Mouse (Mus musculus): ENCODE data around the gene Zbtb41.
"Not testable (repeated sequence)": the region's sequence is repeated elsewhere in the genome, so short reads cannot be mapped to it uniquely, and the experiment has no call there.

Gene Zbtb41

DNA sequence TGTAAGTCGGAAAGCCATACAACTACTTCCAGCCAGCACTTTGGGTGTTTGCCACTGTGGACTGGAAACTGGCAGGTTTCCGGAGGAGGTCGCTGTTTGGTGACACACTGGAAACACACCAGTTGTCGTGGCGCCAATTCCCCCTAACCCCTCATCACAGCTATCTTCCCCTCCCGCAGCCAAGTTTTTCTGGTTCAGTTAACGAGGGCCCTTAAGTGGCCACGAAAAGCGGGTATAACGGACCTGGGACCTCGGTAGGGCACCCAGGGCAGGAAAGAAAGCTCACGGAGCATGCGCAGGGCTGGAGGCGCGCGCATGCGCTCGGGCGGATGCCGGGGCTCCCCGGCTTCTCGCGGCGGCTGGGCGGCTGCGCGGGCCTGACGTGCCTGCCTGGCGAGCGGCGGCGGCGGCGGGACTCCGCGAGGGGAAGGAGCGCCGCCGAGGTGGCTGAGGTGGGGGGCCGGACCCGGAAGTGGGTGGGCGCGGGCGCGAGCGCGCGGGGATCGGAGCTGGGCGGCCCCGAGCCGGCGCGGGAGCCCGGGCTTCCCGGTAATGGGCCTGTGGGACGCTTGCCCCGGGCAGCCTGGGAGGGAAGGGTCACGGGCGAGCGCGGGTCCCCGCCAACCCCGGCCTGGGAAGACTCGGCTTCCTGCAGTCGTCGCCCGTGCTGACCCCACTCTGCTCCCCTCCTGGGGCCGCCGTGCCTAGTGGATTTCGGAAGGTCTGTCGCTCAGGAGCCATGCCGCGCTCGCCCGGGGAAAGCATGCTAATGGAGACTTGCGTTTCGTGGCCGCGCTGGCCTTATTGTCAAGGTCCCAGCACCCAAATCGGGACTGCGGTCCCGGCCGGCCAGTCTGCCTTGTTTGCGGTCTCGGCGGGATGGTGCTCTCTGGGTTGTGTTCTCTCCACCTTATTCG is at the start of gene Zbtb41:
Gene Zbtb41, plus strand, starts transcription at position 414 of the 917 bp plus-strand sequence.
- DNase-seq (ENCODE audit: low spot score in 2 of 2): peak; percentile 91 to 94

DNA sequence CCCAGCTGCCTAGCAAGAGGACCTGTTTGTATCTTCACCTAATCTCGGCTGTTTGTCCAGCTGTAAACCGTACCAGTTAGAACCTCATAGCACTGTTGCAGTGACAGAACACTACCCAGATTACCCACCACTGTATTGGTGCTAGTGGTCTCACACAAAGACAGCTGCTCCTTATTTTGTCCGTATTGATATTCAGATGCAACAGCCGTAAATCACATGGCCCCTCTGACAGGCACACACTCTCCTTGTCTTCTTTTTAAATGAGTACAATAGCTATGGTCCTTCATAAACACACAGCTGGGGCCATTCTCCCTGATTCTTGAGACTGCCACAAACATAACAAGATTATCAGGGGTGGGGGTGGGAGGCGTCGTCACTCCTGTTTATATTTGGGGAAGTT is 46.2 kb upstream of the Zbtb41 start:
- DNase-seq (ENCODE audit: low spot score in 2 of 2): no peak

DNA sequence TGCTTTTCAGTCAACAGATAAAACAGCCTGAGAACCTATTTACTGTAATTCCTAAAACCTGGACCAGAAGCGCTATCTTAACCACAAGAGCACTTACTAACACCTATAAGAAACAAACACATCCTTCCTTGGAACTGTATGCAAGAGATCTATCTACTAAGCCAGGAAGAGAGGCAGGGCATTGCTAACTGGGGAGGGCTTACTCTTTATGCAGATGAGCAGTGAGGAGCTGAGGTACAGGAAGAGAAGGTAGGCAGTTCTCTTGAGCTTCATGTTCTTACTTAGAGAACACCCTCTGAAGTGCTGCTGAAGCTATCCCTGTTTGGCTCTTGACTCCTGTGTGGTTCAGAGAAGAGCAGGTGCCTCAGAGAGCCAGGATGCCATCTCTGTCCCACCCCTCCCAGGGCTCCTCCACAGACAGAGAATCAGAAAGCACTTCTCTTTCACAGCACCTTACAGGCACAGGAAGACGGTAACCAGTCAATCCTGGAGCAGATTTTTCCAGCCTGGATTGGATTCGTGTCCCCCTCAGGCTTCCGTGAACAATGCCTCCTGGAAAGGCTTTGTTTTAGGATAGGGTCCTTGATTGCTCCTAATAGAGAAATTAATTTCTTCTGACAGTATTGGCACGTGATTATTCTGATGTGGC is 45.3 kb upstream of the Zbtb41 start, which contains the start of gene Crb1:
Gene Crb1, minus strand, starts transcription at position 463 of the 649 bp plus-strand sequence.
- no peak for DNase-seq (ENCODE audit: low spot score in 2 of 2)

DNA sequence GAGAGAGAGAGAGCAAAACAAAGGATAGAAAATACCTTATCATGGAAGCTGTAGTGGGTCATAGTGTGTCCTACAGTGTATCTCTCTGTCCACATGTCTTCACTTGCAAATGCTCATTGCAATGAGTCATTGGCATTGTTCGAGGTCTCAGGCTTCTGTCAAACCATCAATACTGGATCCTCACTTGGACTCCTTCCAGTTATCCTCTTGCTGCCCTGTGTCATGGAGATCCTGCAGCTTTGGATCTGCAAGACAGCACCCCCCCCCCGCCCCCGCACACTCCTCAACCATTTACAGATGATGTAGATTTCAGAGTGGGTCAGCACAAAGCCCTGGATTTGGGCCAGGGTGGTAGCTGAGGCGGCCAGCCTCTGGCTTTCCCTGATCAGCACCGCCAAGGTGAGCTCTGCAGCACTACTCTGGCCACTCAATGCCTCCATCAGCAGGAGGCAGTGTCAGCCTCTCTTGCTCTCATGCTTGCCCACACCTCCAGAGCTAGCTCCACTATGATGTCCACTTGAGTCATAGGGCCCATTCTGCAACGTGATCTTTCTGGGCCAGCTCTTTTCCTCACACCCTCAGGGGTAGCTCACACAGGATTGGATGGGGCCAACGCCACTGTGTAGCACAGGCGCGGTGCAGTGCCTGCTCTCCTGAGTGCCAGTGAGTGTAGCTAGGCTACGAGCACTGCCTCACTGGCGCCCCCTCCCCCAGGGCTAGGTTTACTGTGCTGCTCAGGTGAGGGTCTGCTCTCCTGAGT is 43.0 kb upstream of the Zbtb41 start:
- DNase-seq (ENCODE audit: low spot score in 2 of 2): no peak

DNA sequence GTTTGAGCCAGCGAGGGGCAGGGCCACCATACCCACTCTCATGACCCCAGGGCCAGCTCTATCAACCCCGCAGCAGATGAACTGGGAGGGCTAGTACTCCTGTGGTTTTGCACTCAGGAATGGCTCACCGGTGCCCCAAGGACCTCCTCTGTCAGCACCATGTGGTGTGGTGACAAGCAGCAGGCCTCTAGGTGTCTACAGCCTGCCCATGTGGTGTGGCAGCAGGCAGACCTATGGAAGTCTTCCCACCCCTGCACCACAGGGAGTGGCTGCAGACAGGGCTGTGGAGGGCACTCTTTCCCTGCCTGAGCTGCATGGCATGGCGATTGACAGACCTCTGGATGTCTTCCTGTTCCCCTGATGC is 42.5 kb upstream of the Zbtb41 start:
- no peak for DNase-seq (ENCODE audit: low spot score in 2 of 2)

DNA sequence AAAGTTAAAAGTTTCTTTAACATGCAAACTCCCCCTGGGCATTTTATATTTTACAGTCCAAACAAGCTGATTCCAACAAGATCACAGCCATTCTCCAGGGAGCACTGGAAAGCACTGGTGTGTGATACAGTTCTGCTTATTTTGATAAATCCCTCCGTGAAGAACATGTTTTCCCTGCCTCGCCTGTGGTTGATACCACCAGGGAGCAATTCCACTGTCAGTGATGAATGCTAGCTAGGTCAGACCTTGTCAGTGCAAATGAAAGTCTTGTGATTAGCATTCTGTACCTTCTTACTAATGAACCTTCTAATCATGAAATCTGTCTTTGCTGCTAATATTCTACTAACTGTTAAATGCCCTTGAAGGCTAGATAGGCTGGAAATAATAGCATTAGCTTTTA is 30.3 kb upstream of the Zbtb41 start:
- no peak for DNase-seq (ENCODE audit: low spot score in 2 of 2)

DNA sequence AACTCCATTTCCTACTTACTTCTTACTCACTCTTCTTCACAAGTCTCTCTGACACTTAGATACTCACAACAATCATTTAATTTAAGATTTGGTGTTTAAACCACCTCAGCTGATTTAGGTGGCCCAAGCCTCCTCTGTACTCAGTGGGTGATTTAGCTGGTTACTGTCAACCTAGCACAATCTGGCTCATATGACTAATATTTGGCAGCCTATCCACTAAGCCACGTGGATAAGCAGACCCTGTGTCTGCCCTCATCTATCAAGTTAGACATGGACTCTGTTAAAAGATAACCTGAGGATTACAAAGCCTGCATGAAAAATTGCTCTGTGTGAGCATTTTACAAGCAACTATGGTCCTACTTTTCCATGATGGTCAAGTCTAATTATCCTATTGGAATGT is 25.5 kb upstream of the Zbtb41 start:
- DNase-seq (ENCODE audit: low spot score in 2 of 2): no peak

DNA sequence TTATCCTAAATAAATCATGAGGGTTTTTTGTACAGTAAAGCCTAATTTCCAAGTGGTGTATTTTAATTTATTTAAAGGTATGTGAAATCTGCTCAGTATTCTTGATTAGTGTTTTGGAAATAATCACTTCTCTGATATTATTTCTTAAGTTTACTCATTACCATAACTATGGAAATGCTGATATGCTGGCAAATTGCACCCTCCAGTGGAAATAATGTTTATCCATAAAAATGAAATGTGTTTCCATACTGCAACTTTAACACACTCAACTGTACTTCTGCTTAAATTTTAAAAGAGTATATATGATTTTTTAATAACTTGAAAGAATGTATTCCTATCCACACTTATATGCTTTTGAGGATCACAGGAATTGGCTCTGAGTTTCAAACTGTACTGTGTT is 16.3 kb upstream of the Zbtb41 start:
- DNase-seq (ENCODE audit: low spot score in 2 of 2): no peak

DNA sequence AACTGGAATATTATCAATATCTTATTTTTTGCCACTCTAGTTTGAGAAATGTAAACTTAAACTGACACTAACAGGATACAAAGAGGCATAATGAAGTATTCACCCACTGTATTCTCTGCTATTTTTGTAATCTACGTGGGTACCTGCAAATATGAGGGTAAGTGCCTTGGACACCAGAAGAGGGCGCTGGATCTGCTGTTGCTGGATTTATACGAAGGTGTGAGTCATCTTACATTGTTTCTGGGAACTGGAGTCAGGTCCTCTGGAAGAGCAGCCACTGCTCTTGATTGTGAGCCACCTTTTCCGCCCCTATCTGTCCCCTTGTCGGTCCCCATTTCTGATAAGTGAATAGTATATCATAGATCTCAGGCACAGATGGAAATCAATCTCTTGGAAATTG is 14.4 kb upstream of the Zbtb41 start:
- DNase-seq (ENCODE audit: low spot score in 2 of 2): no peak

DNA sequence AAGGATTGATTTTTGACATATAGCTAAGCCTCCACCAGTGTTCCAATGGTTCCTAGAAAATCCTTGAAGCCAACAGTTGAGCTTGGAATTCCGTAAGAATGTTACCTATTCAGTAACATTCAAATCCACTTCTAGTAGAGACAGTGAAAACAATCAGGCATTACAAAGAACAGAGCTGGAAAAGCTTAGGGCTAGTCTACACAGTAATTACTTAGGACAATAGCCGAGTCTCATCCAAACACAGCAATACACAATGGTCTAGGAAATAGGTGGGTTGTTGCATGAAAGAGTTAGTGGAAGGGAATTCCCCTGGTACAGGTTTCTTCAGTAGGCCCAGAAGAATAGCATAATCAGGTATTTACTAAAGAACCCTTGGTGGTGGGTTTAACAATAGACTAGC is 9.7 kb upstream of the Zbtb41 start:
- DNase-seq (ENCODE audit: low spot score in 2 of 2): not testable (repeated sequence)

DNA sequence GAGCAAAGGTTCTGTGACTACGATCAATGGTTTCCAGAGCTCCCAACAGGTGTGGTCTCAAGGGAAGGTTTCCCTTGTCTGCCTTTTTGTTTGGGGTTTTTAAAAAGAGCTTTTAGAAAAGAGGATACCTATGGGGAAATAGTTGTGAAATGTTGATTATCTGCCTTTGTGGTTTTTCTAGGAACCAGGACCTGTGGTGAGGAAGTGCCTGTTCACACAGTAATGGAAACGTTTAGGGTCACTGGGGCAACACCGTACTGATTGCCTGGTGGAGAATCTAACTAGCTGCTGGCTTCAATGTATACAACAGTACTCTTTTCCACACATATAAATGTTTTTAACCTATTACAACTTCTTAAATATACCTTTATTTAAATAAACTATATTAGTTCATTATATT is 8.6 kb upstream of the Zbtb41 start:
- no peak for DNase-seq (ENCODE audit: low spot score in 2 of 2)

DNA sequence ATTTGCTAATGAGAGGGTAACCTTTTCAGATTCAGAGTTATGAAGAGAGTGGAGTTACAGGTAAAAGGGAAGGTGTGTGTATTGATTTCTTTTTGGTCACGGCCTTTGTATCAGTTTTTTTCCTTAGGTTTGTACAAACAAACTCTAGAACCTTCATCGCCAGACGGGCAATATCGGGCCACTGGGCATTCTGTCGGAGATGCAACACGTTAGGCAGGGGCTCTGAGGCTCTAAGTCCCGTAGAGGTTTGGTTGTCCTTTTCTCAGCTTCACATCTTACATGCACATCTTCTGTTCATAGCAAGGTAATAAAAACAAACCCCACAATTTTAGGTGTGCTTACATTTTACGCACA is 590 bp upstream of the Zbtb41 start:
- no peak for DNase-seq (ENCODE audit: low spot score in 2 of 2)

DNA sequence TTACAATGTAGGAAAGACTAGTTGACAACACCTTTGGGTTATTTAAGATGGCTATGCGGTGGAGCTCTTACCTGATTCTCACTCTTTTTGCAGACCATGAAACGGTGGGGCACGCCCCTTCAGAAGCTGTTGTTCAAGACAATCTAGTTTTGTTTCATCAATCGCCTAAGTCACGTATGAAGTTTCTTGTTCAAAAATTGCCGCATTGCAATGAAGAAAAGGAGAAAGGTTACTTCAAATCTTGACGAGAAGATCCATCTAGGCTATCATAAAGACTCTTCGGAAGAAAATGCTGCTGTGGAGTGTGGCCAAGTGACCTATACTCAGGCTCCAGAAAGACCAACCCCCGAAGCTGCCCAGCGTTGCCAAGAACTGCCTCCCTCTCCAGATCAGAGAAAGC is 853 bp downstream of the Zbtb41 start:
- DNase-seq (ENCODE audit: low spot score in 2 of 2): peak; percentile 6 to 8

DNA sequence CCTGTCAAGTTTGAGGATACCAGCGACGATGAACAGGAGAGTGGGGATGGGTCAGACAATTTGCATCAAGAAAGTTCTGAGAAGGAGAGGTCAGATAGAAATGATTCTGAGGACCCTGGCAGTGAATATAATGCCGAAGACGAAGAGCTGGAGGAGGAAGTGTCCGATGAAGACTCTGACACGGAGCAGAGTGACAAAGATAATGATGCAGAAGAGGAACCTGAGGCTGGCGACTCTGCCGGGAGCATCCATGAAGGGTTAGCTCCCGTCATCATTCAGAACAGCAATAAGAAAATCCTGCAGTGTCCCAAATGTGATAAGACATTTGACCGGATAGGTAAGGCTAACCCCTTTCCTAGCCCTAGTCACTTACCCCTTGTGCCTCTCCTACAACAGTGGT is 1.8 kb downstream of the Zbtb41 start:
- no peak for DNase-seq (ENCODE audit: low spot score in 2 of 2)

DNA sequence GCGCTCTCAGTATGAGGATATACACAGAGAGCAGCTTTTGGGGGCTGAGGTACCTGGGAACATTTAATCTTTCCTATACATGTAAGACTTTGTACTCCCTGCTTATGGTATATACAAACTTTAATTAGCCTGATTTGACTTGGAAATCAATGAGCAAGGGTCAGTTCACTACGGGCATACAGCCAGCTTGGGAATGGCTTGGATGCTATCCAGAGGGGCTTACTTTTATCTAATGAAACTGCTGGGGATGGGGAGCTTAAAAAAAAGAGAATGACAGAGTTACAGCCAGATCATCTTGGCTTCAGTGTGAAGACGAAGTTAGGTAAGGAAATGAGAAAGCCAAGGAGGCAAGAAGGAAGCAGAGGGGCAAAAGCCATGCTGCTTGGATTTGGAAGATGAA is 2.9 kb downstream of the Zbtb41 start:
- no peak for DNase-seq (ENCODE audit: low spot score in 2 of 2)

DNA sequence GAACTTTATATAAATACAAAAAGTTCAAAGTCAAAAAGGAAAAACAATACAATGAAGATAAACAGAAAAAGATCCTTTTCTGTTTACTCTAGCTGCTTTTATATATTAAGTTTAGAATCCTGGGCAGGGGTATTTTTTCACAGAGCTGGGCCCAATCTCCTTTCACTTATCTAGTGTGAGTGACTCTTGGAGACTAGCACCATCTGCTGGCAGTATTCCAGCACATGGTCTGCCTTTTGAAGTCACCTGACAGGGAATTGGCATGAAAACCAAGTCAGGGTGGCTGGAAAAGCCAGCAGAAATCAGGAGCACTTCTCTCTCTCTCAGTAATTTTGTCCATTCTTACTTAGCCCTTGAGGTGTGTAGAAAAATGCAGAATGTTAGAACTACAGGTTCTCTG is 16.3 kb downstream of the Zbtb41 start:
- peak in 1 of 2 experiments; percentile 8 for DNase-seq (ENCODE audit: low spot score in 2 of 2)

DNA sequence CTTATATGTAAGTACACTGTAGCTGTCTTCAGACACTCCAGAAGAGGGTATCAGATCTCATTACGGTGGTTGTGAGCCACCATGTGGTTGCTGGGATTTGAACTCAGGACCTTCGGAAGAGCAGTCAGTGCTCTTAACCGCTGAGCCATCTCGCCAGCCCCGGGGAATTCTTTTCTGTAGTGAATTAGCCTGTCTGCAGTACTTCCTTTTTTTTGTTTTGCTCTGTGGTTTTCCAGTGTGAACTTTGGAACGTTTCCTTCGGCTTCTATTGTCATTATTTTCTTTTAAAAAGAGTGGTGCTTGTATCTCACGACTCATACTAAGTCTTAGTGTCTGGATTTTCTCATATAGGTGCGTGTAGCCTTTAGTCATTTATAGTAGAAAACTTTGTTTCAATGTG is 21.0 kb downstream of the Zbtb41 start:
- not testable (repeated sequence) for DNase-seq (ENCODE audit: low spot score in 2 of 2)

DNA sequence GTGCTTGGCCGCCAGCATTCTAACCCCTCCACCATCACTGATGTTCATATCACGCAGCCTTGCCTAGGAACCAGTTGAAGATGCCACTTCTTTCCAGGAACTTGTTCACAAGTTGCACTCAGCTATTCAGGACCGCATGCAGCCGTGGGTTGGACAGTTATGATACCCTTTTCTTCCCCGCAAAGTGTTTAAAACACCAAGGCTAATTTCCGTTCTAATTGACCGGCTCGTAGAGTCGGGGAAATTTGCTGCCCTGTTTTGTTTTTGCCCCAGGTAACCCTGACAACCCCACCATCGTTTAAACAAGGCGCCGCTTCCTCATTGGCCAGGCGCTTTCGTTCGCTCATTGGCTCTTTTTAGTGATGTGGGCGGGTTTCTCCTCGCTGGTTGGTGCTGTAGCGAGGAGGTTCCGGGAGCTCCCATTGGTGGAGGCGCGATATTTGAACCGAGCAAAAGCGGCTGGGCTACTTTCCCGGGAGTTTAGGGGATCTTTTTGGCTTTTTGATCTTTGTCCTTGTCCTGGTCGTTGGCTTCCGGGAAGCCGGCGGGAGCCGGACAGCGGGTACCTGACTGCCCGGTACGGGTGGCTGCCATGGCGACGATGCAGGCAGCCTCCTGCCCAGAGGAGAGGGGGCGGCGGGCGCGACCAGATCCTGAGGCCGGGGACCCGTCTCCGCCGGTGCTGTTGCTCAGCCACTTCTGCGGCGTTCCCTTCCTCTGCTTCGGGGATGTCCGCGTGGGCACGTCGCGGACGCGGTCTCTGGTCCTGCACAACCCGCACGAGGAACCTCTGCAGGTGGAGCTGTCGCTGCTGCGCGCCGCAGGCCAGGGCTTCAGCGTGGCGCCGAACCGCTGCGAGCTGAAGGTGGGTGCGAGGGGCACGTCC is 32.5 kb downstream of the Zbtb41 start, which contains the start of gene Aspm:
Gene Aspm, plus strand, starts transcription at position 433 of the 886 bp plus-strand sequence.
- peak; percentile 92 to 95 for DNase-seq (ENCODE audit: low spot score in 2 of 2)

DNA sequence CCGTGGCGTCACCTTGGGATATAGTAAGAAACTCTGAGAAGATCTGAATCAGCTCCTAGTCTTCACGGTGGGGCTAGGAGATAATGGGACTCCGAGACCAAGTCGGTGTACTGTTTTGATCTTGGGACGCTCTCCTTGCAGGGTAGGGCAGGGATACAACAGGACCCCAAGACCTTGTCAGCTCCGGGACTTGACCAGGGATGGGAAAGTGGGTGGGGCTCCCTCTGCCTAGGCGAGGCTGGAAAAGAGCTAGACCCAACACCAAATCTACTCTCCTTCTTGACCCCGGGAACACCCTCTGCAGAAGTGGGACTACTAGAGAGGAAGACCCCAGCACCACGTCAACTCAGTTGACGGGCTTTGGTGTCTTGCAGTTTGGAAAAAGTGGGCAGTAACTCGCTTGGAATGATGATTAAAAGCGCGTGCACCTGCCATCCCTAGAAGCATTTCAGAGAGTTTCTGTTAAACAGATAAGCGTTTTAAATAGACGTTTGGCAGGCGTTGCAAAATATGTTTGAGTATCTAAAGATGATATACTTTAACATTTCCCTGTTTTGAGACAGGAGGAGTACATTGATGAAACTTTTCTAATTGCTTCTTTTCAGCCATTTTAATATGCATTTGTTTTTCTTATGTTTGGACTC is 33.3 kb downstream of the Zbtb41 start:
- peak in 1 of 2 experiments; percentile 2 for DNase-seq (ENCODE audit: low spot score in 2 of 2)

DNA sequence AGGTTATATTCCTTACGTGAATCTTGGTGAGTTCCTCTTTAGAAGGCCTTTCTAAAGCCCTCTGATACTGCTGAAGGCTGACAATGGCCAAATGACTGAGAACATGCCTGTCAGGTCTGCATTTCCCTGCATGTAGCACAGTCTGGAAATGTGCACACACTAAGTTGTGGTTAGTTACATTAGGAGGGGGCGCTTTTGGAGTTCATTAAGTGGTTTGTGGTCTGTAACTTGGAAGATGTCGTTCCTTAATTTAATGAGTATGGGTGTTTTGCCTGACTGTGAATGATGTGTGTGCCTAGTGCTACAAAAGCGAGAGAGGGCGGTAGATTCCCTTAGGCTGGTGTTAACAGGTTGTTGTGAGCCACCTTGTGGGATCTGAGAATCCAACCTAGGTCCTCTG is 38.7 kb downstream of the Zbtb41 start:
- DNase-seq (ENCODE audit: low spot score in 2 of 2): no peak

DNA sequence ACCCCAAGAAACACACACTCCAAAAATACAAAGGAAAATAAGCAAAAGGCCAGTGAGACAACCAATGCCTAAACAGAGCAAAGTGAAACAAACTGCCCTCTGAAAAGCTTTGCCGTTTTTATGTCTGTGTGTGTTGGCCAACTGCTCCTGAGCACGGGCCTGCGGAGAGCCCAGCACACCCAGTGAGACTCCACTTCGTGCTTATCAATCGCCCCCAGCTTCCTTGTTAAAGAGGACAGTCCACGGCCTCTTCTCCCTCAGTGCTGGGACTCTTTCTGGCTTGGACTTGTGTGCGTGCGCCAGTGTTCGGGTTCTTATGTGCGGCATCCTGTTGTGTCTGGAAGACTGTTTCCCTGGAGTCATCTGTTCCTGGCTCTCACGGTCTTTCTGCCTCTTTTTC is 43.8 kb downstream of the Zbtb41 start:
- no peak for DNase-seq (ENCODE audit: low spot score in 2 of 2)
